Mouse (Mus musculus) ES-E14 (cell line): ENCODE results near the gene Msi2. TPM values are rescaled to one million over a fixed set of nuclear protein-coding genes. Genes with fewer than 3 reads are reported as not detected.
A peak's percentile ranks its signal among the peaks of the same experiment; 100 is the strongest.

Experiments used
- DNase-seq: peaks from one replicate; pipeline ENCODE4 v3.0.0-alpha.2; 2013; ENCODE audit warnings: low read depth, low spot score
- H3K27ac ChIP-seq: 2 replicates; pipeline ENCODE4 v1.5.1; 2012; ENCODE audit warnings: low read depth, mild to moderate bottlenecking, low read length, moderate library complexity, mixed read lengths; ENCODE audit not compliant: poor library complexity, insufficient read depth, severe bottlenecking
- H3K36me3 ChIP-seq: 2 replicates; pipeline ENCODE4 v1.6.1; 2012; ENCODE audit warnings: mild to moderate bottlenecking, low read length, moderate library complexity, mixed read lengths; ENCODE audit not compliant: control insufficient read depth, poor library complexity, insufficient read depth, severe bottlenecking
- H3K4me1 ChIP-seq, 2 experiments: fragments of 150-350 bp in 1 of 2; sonication (generic) in 1 of 2; 2 replicates each; pipeline ENCODE4 v1.6.1; 2012; ENCODE audit warnings: low read length in 2 of 2, mild to moderate bottlenecking in 1 of 2, mixed read lengths in 1 of 2; ENCODE audit not compliant: control insufficient read depth in 2 of 2, insufficient read depth in 2 of 2, poor library complexity in 1 of 2
- H3K4me3 ChIP-seq, 2 experiments: fragments of 150-350 bp in 1 of 2; sonication (generic) in 1 of 2; 2 replicates each; pipeline ENCODE4 v1.5.1; 2012; ENCODE audit warnings: low read length in 2 of 2, low read depth in 1 of 2, mild to moderate bottlenecking in 1 of 2, mixed read lengths in 1 of 2; ENCODE audit not compliant: insufficient read depth in 1 of 2, poor library complexity in 1 of 2, severe bottlenecking in 1 of 2
- H3K9ac ChIP-seq: 2 replicates; pipeline ENCODE4 v1.6.1; 2012; ENCODE audit warnings: low read depth, mild to moderate bottlenecking, low read length, mixed read lengths; ENCODE audit not compliant: poor library complexity, insufficient read depth, severe bottlenecking
- H3K9me3 ChIP-seq: fragments of 150-350 bp; sonication (generic); 2 replicates; pipeline ENCODE4 v1.6.1; 2012; ENCODE audit warnings: low read depth, mild to moderate bottlenecking, low read length; ENCODE audit not compliant: control insufficient read depth, insufficient read depth
- CHD2 ChIP-seq: IDR thresholded peaks from 2 replicates; pipeline ENCODE4 v1.6.1; 2014; ENCODE audit warnings: mild to moderate bottlenecking, low read depth, low read length, inconsistent platforms
- HCFC1 ChIP-seq: IDR thresholded peaks from 2 replicates; pipeline ENCODE4 v1.6.1; 2012; ENCODE audit warnings: low read length, inconsistent platforms, borderline replicate concordance; ENCODE audit not compliant: insufficient read depth
- MAFK ChIP-seq: IDR thresholded peaks from 2 replicates; pipeline ENCODE4 v1.6.1; 2014; ENCODE audit warnings: mild to moderate bottlenecking, low read depth, low read length, inconsistent platforms; ENCODE audit not compliant: insufficient read depth
- ZC3H11A ChIP-seq: IDR thresholded peaks from 2 replicates; pipeline ENCODE4 v1.6.1; 2012; ENCODE audit warnings: low read depth, mild to moderate bottlenecking, inconsistent platforms, low read length, borderline replicate concordance
- ZNF384 ChIP-seq: IDR thresholded peaks from 2 replicates; pipeline ENCODE4 v1.6.1; 2012; ENCODE audit warnings: low read depth, low read length, inconsistent platforms
- in situ Hi-C, 2 experiments: fragments of 600-800 bp; cut with MboI; formaldehyde crosslinking; loops; one replicate each; pipeline ENCODE4 v1.15.1; 2025; ENCODE audit warnings: low sequenced_read_pairs in 2 of 2, inconsistent platforms in 1 of 2; ENCODE audit not compliant: unreplicated experiment in 2 of 2
- total RNA-seq: library from RNA; depleted of rRNA; stranded (reverse); fragments of 300-350 nt; gene quantifications from 2 replicates; pipeline ENCODE4 v1.2.3, GENCODE M21; 2012

Msi2 gene
- total RNA-seq, 1 experiment = 66.4 TPM

DNA sequence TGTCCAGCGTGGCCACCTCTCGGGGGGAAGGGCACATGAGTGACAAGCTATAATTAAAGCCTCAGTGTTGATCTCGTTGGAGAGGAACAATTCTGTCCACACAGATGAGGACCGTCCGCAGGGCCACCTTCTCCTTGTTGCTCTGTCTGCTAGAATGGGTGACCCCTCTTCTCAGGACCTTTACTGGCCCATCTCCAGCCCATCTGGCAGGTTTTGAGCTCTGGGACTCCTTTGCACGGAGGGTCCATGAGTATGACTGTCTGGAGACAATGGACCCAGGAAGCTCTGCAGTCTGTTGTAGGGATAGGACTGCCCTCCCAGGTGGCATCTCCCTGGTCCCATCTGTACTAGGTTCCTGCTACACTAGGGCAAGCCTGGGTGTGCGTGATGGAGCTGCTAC, 406.7 kb downstream of the Msi2 start:
- in situ Hi-C loops = no loop called here
- Histone ChIP-seq H3K27ac (no peak overlapping the region), H3K4me1 (peaks cover 0 to 6% of the 10 kb centered on the region in 2 experiments; a peak in 2 of 4 replicates), H3K4me3 (no peak overlapping the region), H3K9me3 (no peaks in the 10 kb centered on the region), H3K36me3 (no peaks in the 10 kb centered on the region), H3K9ac (no peak overlapping the region)
- TF ChIP-seq ZNF384 = no peak
- TF ChIP-seq ZC3H11A = no peak
- no peak for TF ChIP-seq HCFC1
- TF ChIP-seq MAFK = no peak
- TF ChIP-seq CHD2 = no peak
- DNase-seq = no peak

DNA sequence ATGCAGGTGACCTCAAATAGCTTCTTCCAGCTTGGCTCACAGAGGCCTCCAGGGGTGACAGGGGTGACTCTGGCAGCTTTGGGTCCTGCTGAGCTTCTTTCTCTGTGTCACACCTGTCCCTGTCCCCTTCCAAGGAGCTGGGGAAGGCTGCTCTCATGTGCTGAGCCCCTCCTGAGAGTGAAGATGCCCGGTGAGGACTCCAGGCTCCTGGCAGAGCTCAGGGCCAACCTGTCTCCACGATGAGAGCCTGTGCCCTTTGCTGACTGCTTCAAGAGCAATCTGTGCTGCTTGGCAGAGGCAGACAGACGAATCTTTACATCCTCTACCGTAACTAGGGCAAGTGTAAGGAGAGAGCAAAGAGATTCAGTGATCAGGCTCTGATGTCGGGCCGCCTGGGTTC, 407.5 kb downstream of the Msi2 start:
- H3K4me3 ChIP-seq = no peak overlapping the region
- no peaks in the 10 kb centered on the region for H3K36me3 ChIP-seq
- H3K27ac ChIP-seq = no peak overlapping the region
- in situ Hi-C loops = no loop called here
- H3K4me1 ChIP-seq = peaks cover 0 to 6% of the 10 kb centered on the region in 2 experiments; a peak in 2 of 4 replicates
- no peaks in the 10 kb centered on the region for H3K9me3 ChIP-seq
- TF ChIP-seq MAFK (no peak), ZNF384 (no peak), CHD2 (no peak)
- DNase-seq = no peak
- H3K9ac ChIP-seq = no peak overlapping the region

DNA sequence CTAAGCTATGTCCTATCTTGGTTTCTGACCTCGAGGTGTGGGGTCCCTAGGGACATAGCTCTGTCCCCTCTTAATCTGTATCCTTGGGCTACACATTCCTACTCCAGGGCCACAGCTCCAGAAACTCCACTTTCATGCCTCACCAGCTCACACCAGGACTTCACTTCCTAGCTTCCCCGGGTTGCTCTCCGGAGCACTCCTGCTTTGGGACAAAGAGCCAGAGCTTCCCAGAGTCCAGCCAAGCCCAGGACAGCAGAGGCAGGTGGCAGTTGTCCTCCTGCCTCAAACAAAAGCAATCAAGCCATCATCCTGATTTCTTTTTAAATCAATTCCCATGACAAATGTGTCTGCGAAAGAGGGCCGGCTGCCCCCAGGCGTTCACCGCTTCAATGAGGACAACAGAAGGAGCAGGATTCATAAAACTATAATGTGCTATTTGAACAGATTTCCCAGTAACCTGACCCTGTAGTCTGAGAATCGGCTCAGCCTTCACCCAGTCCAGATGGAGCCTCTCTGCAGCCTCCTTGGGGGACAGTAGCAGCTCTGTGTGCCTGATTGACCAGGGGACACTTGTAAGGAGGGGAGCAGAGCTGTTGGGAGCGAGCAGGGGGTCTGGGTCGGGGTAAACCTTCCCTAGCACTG, 409.1 kb downstream of the Msi2 start:
- in situ Hi-C loops = loop anchor here in 1 of 2 experiments (10.0 kb wide), 1 partner anchor 516 kb away; no protein-coding TSS in a partner anchor
- no peak overlapping the region for H3K4me3 ChIP-seq
- no peak for DNase-seq
- no peaks in the 10 kb centered on the region for H3K9me3 ChIP-seq
- peaks cover 0 to 6% of the 10 kb centered on the region in 2 experiments; a peak in 2 of 4 replicates for H3K4me1 ChIP-seq
- no peak for TF ChIP-seq MAFK
- no peak for TF ChIP-seq ZC3H11A
- TF ChIP-seq HCFC1 = no peak
- no peaks in the 10 kb centered on the region for H3K36me3 ChIP-seq
- H3K27ac ChIP-seq = no peak overlapping the region
- H3K9ac ChIP-seq = no peak overlapping the region

DNA sequence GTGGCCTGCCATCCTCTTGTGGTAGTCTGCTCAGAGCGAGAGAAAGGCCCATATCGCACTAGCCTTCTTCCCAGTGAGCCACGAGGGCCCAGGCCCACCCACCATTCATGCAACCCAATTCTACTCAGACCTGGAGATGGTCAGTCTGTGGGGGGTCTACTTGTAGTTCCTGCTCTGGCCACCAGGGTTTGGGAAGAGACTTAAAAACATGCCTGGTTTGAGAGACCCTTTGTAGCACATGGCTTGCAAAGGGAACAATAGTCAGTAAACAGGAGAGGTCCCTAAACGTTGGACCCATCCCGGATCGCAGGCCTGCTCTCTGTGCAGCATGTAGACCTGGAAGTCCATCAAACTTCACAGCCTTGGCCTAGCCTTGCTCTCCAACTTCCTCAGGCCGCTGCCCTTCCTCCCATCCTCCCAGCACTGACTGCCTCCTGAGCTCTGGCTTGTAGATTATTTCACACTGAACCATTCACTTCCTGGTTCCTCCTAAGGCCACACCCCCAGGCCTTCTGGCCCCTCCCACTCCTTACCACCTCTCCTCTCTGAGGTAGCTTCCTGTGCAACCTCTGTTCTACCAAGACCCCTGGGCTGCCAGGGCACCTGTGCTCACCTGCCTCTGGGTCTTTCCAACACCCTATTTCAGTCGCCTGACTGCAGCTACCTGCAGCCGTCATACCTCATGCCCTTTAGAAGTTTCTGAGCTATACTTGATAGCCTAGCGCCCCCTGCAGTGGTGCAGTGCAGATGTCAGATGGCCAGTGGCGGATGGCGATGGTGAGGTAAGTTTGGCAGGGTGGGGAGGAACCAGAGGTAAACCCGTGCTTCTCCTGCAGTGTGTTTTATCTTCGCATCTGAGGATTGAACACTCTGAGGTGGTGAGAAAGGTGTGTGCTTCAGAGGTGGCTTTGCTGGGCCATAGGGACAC, 410.4 kb downstream of the Msi2 start:
- H3K9me3 ChIP-seq = no peaks in the 10 kb centered on the region
- peak; percentile 95 for DNase-seq
- peak overlapping the region; percentile 37; the same call in 1 of the 2 replicates for H3K9ac ChIP-seq
- H3K4me3 ChIP-seq = peak overlapping the region; percentile 3 to 47; a peak in 3 of 4 replicates
- peaks cover 0 to 6% of the 10 kb centered on the region in 2 experiments; a peak in 2 of 4 replicates for H3K4me1 ChIP-seq
- 0 out of 2 replicates have a peak, but pooled peaks have one; percentile 32 for TF ChIP-seq HCFC1
- no peak for TF ChIP-seq MAFK
- 0 out of 2 replicates have a peak, but pooled peaks have one; percentile 19 for TF ChIP-seq ZC3H11A
- H3K36me3 ChIP-seq = no peaks in the 10 kb centered on the region
- in situ Hi-C loops = loop anchor here in 1 of 2 experiments (10.0 kb wide), 1 partner anchor 517 kb away; no protein-coding TSS in a partner anchor
- no peak overlapping the region for H3K27ac ChIP-seq
